ENCODE assay signal across 11 mouse cellular contexts in the genomic region with DNA sequence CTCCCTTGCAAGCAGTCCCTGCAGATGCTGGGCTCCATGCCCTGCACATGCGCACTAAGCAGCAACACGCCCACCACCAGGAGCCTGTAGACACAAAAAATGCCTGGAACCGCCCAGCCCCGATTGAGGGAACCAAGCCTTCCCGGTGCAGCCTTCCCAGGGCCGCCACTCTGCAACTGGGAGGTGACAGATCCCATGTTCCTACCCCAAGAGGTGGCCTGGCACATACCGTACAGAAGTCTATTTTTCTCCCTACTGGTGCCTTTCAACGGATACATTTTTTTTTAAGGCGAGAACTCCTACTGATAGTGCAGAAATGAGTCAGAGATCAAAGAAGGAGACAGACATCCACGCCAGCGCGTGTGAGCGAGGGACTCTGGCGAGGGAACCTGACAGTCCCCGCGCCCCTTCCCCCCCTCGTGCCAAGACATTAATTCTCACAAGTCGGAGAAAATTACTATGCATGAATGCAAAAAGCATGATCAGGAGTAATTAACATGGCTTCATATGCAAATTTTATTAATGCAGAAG. TPM values are rescaled to one million over a fixed set of nuclear protein-coding genes. Genes with fewer than 3 reads are reported as not detected.
DNase-seq lines count a peak whose midpoint lies in the region; ATAC-seq lines count a peak whose summit lies in the region.
"Had no signal": no experiment of that assay in that cellular context is flagged by ENCODE, and none has a peak within 500 bp of the region (broad histone marks: within the 10 kb centered on the region; RNA-seq: fewer than 3 reads in every experiment).

No protein-coding gene starts in this region.

- no peak for DNase-seq in kidney, adult 18-20 months
- DNase-seq in left cerebral cortex, adult 18-20 months (ENCODE audit: low spot score in 2 of 2) = peak; percentile 51 to 66
- no peak for DNase-seq in spleen, postnatal 10 days (ENCODE audit: low spot score in 2 of 2)
- DNase-seq in cerebellum, adult 9-11 months = no peak
- no peak for DNase-seq in adrenal gland, adult 2 months
- DNase-seq: heart, adult 18-20 months; lung, embryonic 14.5 days had no signal

- ATAC-seq in kidney, embryonic 16.5 days (ENCODE audit: low FRiP score, low TSS enrichment) = no peak
- peak; percentile 73 for ATAC-seq in forebrain, embryonic 15.5 days (replicated peaks)
- peak; percentile 19; the same call in 1 of the 2 replicates for ATAC-seq in neural tube, embryonic 14.5 days (ENCODE audit: low read depth)

- H3K4me1 ChIP-seq in kidney, embryonic 16.5 days (ENCODE audit: insufficient read depth, low read length) = peaks cover 25% of the 10 kb centered on the region
- peaks cover 95% of the 10 kb centered on the region for H3K4me1 ChIP-seq in forebrain, embryonic 15.5 days
- H3K4me1 ChIP-seq in neural tube, embryonic 14.5 days (ENCODE audit: control insufficient read depth, insufficient read depth, low read length) = peaks cover 63% of the 10 kb centered on the region

- no peaks in the 10 kb centered on the region for H3K27me3 ChIP-seq in kidney, embryonic 16.5 days (ENCODE audit: insufficient read depth, low read length)
- H3K27me3 ChIP-seq in forebrain, embryonic 15.5 days = no peaks in the 10 kb centered on the region
- no peaks in the 10 kb centered on the region for H3K27me3 ChIP-seq in neural tube, embryonic 14.5 days (ENCODE audit: control insufficient read depth, insufficient read depth, low read length)
- H3K27me3 ChIP-seq: CH12.LX had no signal

- 50% methylated on average over 18 of the region's 18 CpGs for WGBS in kidney, embryonic 16.5 days
- WGBS in forebrain, embryonic 15.5 days = 6% methylated on average over 18 of the region's 18 CpGs
- WGBS in neural tube, embryonic 14.5 days = 9% methylated on average over 18 of the region's 18 CpGs

- H3K36me3 ChIP-seq in kidney, embryonic 16.5 days (ENCODE audit: insufficient read depth, low read length) = no peaks in the 10 kb centered on the region
- no peaks in the 10 kb centered on the region for H3K36me3 ChIP-seq in forebrain, embryonic 15.5 days
- H3K36me3 ChIP-seq in neural tube, embryonic 14.5 days (ENCODE audit: control insufficient read depth, insufficient read depth, low read length) = no peaks in the 10 kb centered on the region

- no peak overlapping the region for H3K9ac ChIP-seq in kidney, embryonic 16.5 days (replicated peaks; ENCODE audit: low read length)
- no peak overlapping the region for H3K9ac ChIP-seq in forebrain, embryonic 15.5 days (replicated peaks)
- no peak overlapping the region for H3K9ac ChIP-seq in neural tube, embryonic 14.5 days (replicated peaks; ENCODE audit: low read depth, low read length)
- H3K9ac ChIP-seq: lung, embryonic 14.5 days had no signal

- no peaks in the 10 kb centered on the region for H3K9me3 ChIP-seq in kidney, embryonic 16.5 days (ENCODE audit: low read length)
- no peaks in the 10 kb centered on the region for H3K9me3 ChIP-seq in forebrain, embryonic 15.5 days
- H3K9me3 ChIP-seq in neural tube, embryonic 14.5 days (ENCODE audit: control insufficient read depth, low read length) = no peaks in the 10 kb centered on the region

- no peak overlapping the region for H3K27ac ChIP-seq in kidney, embryonic 16.5 days (ENCODE audit: low read length)
- peak overlapping the region; percentile 92 for H3K27ac ChIP-seq in forebrain, embryonic 15.5 days (replicated peaks)
- peak overlapping the region; percentile 73 for H3K27ac ChIP-seq in neural tube, embryonic 14.5 days (ENCODE audit: low read depth, low read length)

- peak overlapping the region; percentile 20; the same call in 1 of the 2 replicates for H3K4me2 ChIP-seq in kidney, embryonic 16.5 days (replicated peaks; ENCODE audit: low read depth, low read length)
- H3K4me2 ChIP-seq in forebrain, embryonic 15.5 days (replicated peaks) = peak overlapping the region; percentile 42
- H3K4me2 ChIP-seq in neural tube, embryonic 14.5 days (ENCODE audit: low read depth, low read length) = peak overlapping the region; percentile 42
- H3K4me2 ChIP-seq: lung, embryonic 14.5 days had no signal

- H3K4me3 ChIP-seq in kidney, embryonic 16.5 days (ENCODE audit: low read length) = no peak overlapping the region
- peak overlapping the region; percentile 23 for H3K4me3 ChIP-seq in forebrain, embryonic 15.5 days
- 0 out of 2 replicates have a peak overlapping the region, but pooled peaks have one; percentile 5 for H3K4me3 ChIP-seq in neural tube, embryonic 14.5 days (ENCODE audit: low read depth, low read length)

RNA-seq across cellular contexts. Expression of gene Bcl11b, which starts 33.5 kb away (rescaled TPM):
- polyA plus RNA-seq in kidney, embryonic 16.5 days (2015; fragmentation: Nextera tagmentation; extraction: Ambion mirVana) = 2.6 TPM in 2 replicates
- 109 and 117 TPM in 2 replicates for polyA plus RNA-seq in forebrain, embryonic 15.5 days (2015; fragmentation: Nextera tagmentation; extraction: Ambion mirVana)
- total RNA-seq in left cerebral cortex, adult 18-20 months (2021) = 10 to 100 TPM; 60.4 to 75.6 TPM
- polyA plus RNA-seq in neural tube, embryonic 14.5 days (2014; fragmentation: Nextera tagmentation; extraction: Ambion mirVana) = 38.0 and 38.2 TPM in 2 replicates
- total RNA-seq in adrenal gland, adult 2 months (2021) = under 1 TPM; 0.20 to 0.59 TPM
- polyA plus RNA-seq in adrenal gland, adult 2 months (2012; rRNA removed) = 0.66 and 1.3 TPM in 2 replicates
- total RNA-seq: CH12.LX had no signal

Comparison
In these comparisons a context has a peak if more than half of its experiments do, and no peak if none do; other contexts are left out.
1. DNase-seq: peak in left cerebral cortex, adult 18-20 months (2 of 2); none in kidney, adult 18-20 months (single experiment), spleen, postnatal 10 days (0 of 2), cerebellum, adult 9-11 months (single experiment) and adrenal gland, adult 2 months (single experiment).
2. RNA of gene Bcl11b, which starts 33.5 kb away (polyA plus RNA-seq): 109 to 117 TPM in forebrain, embryonic 15.5 days and 38.0 to 38.2 TPM in neural tube, embryonic 14.5 days; 2.6 TPM in kidney, embryonic 16.5 days and 0.66 to 1.3 TPM in adrenal gland, adult 2 months; every median in the first group is over 10 times any median in the second.
3. Peak in every context shown above with its lines, with median percentiles within 50 percentile points of each other: H3K4me2 ChIP-seq.